Mouse (Mus musculus): ENCODE data around the gene Eno3.

DNA sequence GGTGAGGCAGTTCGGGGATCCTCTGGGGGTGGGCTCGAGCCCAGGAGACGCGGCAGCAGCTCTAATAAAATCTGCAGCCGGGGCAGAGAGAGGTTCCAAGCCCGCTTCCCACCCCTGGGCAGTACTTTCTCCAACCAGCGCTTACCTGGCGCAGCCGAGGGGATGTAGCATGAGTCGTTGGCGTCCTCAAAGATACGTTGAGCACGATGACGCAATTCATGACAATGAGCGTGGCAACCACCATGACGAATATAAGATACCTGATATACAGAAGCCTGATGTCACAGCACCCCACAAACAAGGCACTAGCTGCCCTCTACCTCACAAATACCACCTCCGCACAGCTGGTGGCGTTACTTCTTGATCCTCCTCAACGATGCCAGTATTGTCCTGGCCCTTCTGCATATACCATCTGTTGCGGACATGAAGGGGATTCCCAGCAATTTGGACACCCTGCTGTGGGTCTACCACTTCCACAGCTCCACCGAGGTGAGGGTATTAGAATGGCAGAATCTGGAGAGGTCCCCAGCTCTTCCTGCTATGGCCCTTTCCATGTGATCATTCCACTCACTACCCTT lies 41.4 kb upstream of the Eno3 start, which contains the start of gene 4930544D05Rik:
- TF ChIP-seq POLR2A (IDR thresholded peaks at IDR 0.05; ENCODE audit: low read depth, low read length), result no peak
- TF ChIP-seq CTCF (IDR thresholded peaks at IDR 0.05; ENCODE audit: borderline replicate concordance, insufficient read depth, low read length), result no peak
